ENCODE assay signal across 33 mouse cellular contexts in genomic region chr13:96085581-96086302, GRCm38 (mm10). TPM values are rescaled to one million over a fixed set of nuclear protein-coding genes. Genes with fewer than 3 reads are reported as not detected.
DNase-seq lines count a peak whose midpoint lies in the region; ATAC-seq and TF ChIP-seq lines count a peak whose summit lies in the region.
"Had no signal": no experiment of that assay in that cellular context is flagged by ENCODE, and none has a peak within 500 bp of the region (broad histone marks: within the 10 kb centered on the region; RNA-seq: fewer than 3 reads in every experiment).

No protein-coding gene starts in this region.

- H3K4me1 ChIP-seq in hindbrain, embryonic 16.5 days (ENCODE audit: control insufficient read depth, insufficient read depth, low read depth, low read length): no peaks in the 10 kb centered on the region
- peaks cover 3% of the 10 kb centered on the region; the same call in 1 of the 2 replicates for H3K4me1 ChIP-seq in hindbrain, embryonic 10.5 days (replicated peaks)
- peaks cover 3% of the 10 kb centered on the region; the same call in 1 of the 2 replicates for H3K4me1 ChIP-seq in G1E (ENCODE audit: insufficient read depth, low read depth, low read length)
- H3K4me1 ChIP-seq: embryonic facial prominence, embryonic 10.5 days; embryonic facial prominence, embryonic 13.5 days; forebrain, embryonic 12.5 days; forebrain, embryonic 15.5 days; heart, embryonic 10.5 days; heart, embryonic 13.5 days; hindbrain, embryonic 12.5 days; hindbrain, embryonic 15.5 days; intestine, embryonic 15.5 days had no signal

- no peaks in the 10 kb centered on the region for H3K9me3 ChIP-seq in hindbrain, embryonic 16.5 days (ENCODE audit: control insufficient read depth, low read length)
- H3K9me3 ChIP-seq in hindbrain, embryonic 10.5 days: no peaks in the 10 kb centered on the region
- H3K9me3 ChIP-seq in G1E (replicated peaks): no peaks in the 10 kb centered on the region
- H3K9me3 ChIP-seq: embryonic facial prominence, embryonic 10.5 days; embryonic facial prominence, embryonic 13.5 days; forebrain, embryonic 12.5 days; forebrain, embryonic 15.5 days; heart, embryonic 10.5 days; heart, embryonic 13.5 days; hindbrain, embryonic 12.5 days; hindbrain, embryonic 15.5 days; intestine, embryonic 15.5 days had no signal

- no peak overlapping the region for H3K4me3 ChIP-seq in hindbrain, embryonic 16.5 days (ENCODE audit: low read length)
- no peak overlapping the region for H3K4me3 ChIP-seq in hindbrain, embryonic 10.5 days
- no peak overlapping the region for H3K4me3 ChIP-seq in G1E (ENCODE audit: low read depth, low read length)
- H3K4me3 ChIP-seq: embryonic facial prominence, embryonic 10.5 days; embryonic facial prominence, embryonic 13.5 days; erythroblast, embryonic 14.5 days; forebrain, embryonic 12.5 days; forebrain, embryonic 15.5 days; heart, adult 2 months; heart, embryonic 10.5 days; heart, embryonic 13.5 days; hindbrain, embryonic 12.5 days; hindbrain, embryonic 15.5 days; intestine, embryonic 15.5 days had no signal

- H3K36me3 ChIP-seq in hindbrain, embryonic 16.5 days (ENCODE audit: control insufficient read depth, insufficient read depth, low read length): peaks cover 3% of the 10 kb centered on the region; the same call in 1 of the 2 replicates
- no peaks in the 10 kb centered on the region for H3K36me3 ChIP-seq in hindbrain, embryonic 10.5 days
- H3K36me3 ChIP-seq in G1E (replicated peaks): no peaks in the 10 kb centered on the region
- H3K36me3 ChIP-seq: embryonic facial prominence, embryonic 10.5 days; embryonic facial prominence, embryonic 13.5 days; forebrain, embryonic 12.5 days; forebrain, embryonic 15.5 days; heart, embryonic 10.5 days; heart, embryonic 13.5 days; hindbrain, embryonic 12.5 days; intestine, embryonic 15.5 days had no signal

- ATAC-seq in hindbrain, embryonic 16.5 days: 0 out of 2 replicates have a peak, but pooled peaks have one; percentile 37
- peak; percentile 40 for ATAC-seq in G1E (ENCODE audit: extremely low read depth, insufficient number of reproducible peaks, low FRiP score, poor library complexity, severe bottlenecking)
- ATAC-seq: forebrain, embryonic 15.5 days; intestine, embryonic 15.5 days had no signal

- H3K4me2 ChIP-seq in hindbrain, embryonic 16.5 days (ENCODE audit: low read length): no peak overlapping the region
- H3K4me2 ChIP-seq: embryonic facial prominence, embryonic 13.5 days; forebrain, embryonic 12.5 days; forebrain, embryonic 15.5 days; heart, embryonic 13.5 days; hindbrain, embryonic 12.5 days; hindbrain, embryonic 15.5 days; intestine, embryonic 15.5 days had no signal

- no peak overlapping the region for H3K27ac ChIP-seq in hindbrain, embryonic 16.5 days (ENCODE audit: low read depth, low read length)
- no peak overlapping the region for H3K27ac ChIP-seq in hindbrain, embryonic 10.5 days
- H3K27ac ChIP-seq: embryonic facial prominence, embryonic 10.5 days; embryonic facial prominence, embryonic 13.5 days; forebrain, embryonic 12.5 days; forebrain, embryonic 15.5 days; heart, adult 2 months; heart, embryonic 10.5 days; heart, embryonic 13.5 days; hindbrain, embryonic 12.5 days; hindbrain, embryonic 15.5 days; intestine, embryonic 15.5 days had no signal

- TF ChIP-seq CTCF in G1E (IDR thresholded peaks at IDR 0.05; ENCODE audit: low read depth, low read length): no peak

- no peak for DNase-seq in hindbrain, embryonic 10.5 days (ENCODE audit: low spot score)
- DNase-seq in G1E (ENCODE audit: low spot score) (peak; percentile 7), MN1 (ENCODE audit: low spot score) (peak; percentile 35)
- DNase-seq in B cell, adult 2 months: no peak
- DNase-seq in testis, postnatal 10 days (ENCODE audit: low spot score): no peak
- DNase-seq: adrenal gland, adult 2 months; adrenal gland, postnatal 25 days; cerebellum, adult 11-12 months; cerebellum, adult 8-10 months; cerebellum, postnatal 10 days; cerebellum, postnatal 36 days; embryo, embryonic 11 days; gastrocnemius, postnatal 36 days; heart, adult 2 months; heart, postnatal 14 days; heart, postnatal 4 days had no signal

- H3K9ac ChIP-seq in hindbrain, embryonic 16.5 days (ENCODE audit: low read depth, low read length): no peak overlapping the region
- H3K9ac ChIP-seq: embryonic facial prominence, embryonic 13.5 days; forebrain, embryonic 12.5 days; forebrain, embryonic 15.5 days; heart, embryonic 13.5 days; hindbrain, embryonic 12.5 days; hindbrain, embryonic 15.5 days; intestine, embryonic 15.5 days had no signal

- WGBS in hindbrain, embryonic 16.5 days: 73% methylated on average over 7 of the region's 7 CpGs
- 94% methylated on average over 7 of the region's 7 CpGs for WGBS in hindbrain, embryonic 10.5 days

- no peaks in the 10 kb centered on the region for H3K27me3 ChIP-seq in hindbrain, embryonic 16.5 days (replicated peaks; ENCODE audit: control insufficient read depth, insufficient read depth, low read length)
- no peaks in the 10 kb centered on the region for H3K27me3 ChIP-seq in hindbrain, embryonic 10.5 days (ENCODE audit: insufficient read depth, poor library complexity, severe bottlenecking)
- peaks cover 7% of the 10 kb centered on the region; the same call in 1 of the 2 replicates for H3K27me3 ChIP-seq in G1E (ENCODE audit: insufficient read depth, low read length)
- H3K27me3 ChIP-seq: CH12.LX; embryonic facial prominence, embryonic 13.5 days; forebrain, embryonic 12.5 days; forebrain, embryonic 15.5 days; heart, embryonic 13.5 days; hindbrain, embryonic 12.5 days; hindbrain, embryonic 15.5 days; intestine, embryonic 15.5 days had no signal

RNA-seq across cellular contexts. Expression of gene Gm17190, which starts 3.9 kb away (rescaled TPM):
- polyA plus RNA-seq in hindbrain, embryonic 16.5 days (2015; fragmentation: Nextera tagmentation; extraction: Ambion mirVana): 0.39 and 0.40 TPM in 2 replicates
- polyA plus RNA-seq in hindbrain, embryonic 10.5 days (2016; fragmentation: Nextera tagmentation; extraction: Ambion mirVana): not detected in 2 replicates
- total RNA-seq in G1E (2014; fragmentation: Nextera tagmentation) (not detected in 2 replicates), G1E (2017) (0.11 TPM in 1 of 2 replicates, not detected in the other)
- not detected in 2 replicates for polyA plus RNA-seq in G1E (2012)
- total RNA-seq: adrenal gland, adult 2 months; adrenal gland, postnatal 25 days; CH12.LX; gastrocnemius, adult 8-10 months; gastrocnemius, postnatal 36 days; granulocyte monocyte progenitor cell, adult 5-6 weeks; heart, adult 2 months; heart, postnatal 14 days; heart, postnatal 4 days had no signal
- polyA plus RNA-seq: adrenal gland, adult 2 months; brain, embryonic 14.5 days; cortical plate, adult 2 months; embryonic facial prominence, embryonic 10.5 days; embryonic facial prominence, embryonic 13.5 days; erythroblast, embryonic 14.5 days; forebrain, embryonic 12.5 days; forebrain, embryonic 15.5 days; heart, adult 2 months; heart, embryonic 10.5 days; heart, embryonic 13.5 days; heart, embryonic 16.5 days; intestine, embryonic 15.5 days had no signal

RNA-seq across cellular contexts. Expression of gene Gm20075, which starts 4.6 kb away (rescaled TPM):
- 21.6 and 29.8 TPM in 2 replicates for polyA plus RNA-seq in hindbrain, embryonic 16.5 days (2015; fragmentation: Nextera tagmentation; extraction: Ambion mirVana)
- polyA plus RNA-seq in hindbrain, embryonic 10.5 days (2016; fragmentation: Nextera tagmentation; extraction: Ambion mirVana): 37.8 and 39.6 TPM in 2 replicates
- 11.8 and 17.3 TPM in 2 replicates for total RNA-seq in G1E (2014; fragmentation: Nextera tagmentation)
- total RNA-seq in G1E (2017): 24.9 and 26.9 TPM in 2 replicates
- polyA plus RNA-seq in G1E (2012): 0.34 and 0.39 TPM in 2 replicates

RNA-seq across cellular contexts. Expression of gene Sv2c, which starts 46.6 kb away (rescaled TPM):
- 35.2 and 35.6 TPM in 2 replicates for polyA plus RNA-seq in hindbrain, embryonic 16.5 days (2015; fragmentation: Nextera tagmentation; extraction: Ambion mirVana)
- 1.0 and 2.4 TPM in 2 replicates for polyA plus RNA-seq in hindbrain, embryonic 10.5 days (2016; fragmentation: Nextera tagmentation; extraction: Ambion mirVana)
- 0.45 and 0.49 TPM in 2 replicates for total RNA-seq in G1E (2014; fragmentation: Nextera tagmentation)
- 0.17 and 0.49 TPM in 2 replicates for total RNA-seq in G1E (2017)
- 0.01 and 0.02 TPM in 2 replicates for polyA plus RNA-seq in G1E (2012)
- total RNA-seq: granulocyte monocyte progenitor cell, adult 5-6 weeks had no signal

Comparison
In these comparisons a context has a peak if more than half of its experiments do, and no peak if none do; other contexts are left out.
1. RNA of gene Sv2c, which starts 46.6 kb away (polyA plus RNA-seq): 35.2 to 35.6 TPM in hindbrain, embryonic 16.5 days; 1.0 to 2.4 TPM in hindbrain, embryonic 10.5 days and 0.01 to 0.02 TPM in G1E; every median in the first group is over 10 times any median in the second.
2. DNase-seq: peak in G1E (single experiment) and MN1 (single experiment); none in hindbrain, embryonic 10.5 days (single experiment), B cell, adult 2 months (0 of 2) and testis, postnatal 10 days (single experiment).
3. RNA of gene Gm20075, which starts 4.6 kb away (polyA plus RNA-seq): 37.8 to 39.6 TPM in hindbrain, embryonic 10.5 days and 21.6 to 29.8 TPM in hindbrain, embryonic 16.5 days; 0.34 to 0.39 TPM in G1E; every median in the first group is over 10 times any median in the second.